Mouse (Mus musculus) megakaryocyte, embryonic 14.5 days (primary cell): ENCODE data around the gene Aar2.

ENCODE experiments used
- FLI1 ChIP-seq: IDR thresholded peaks from 2 replicates; pipeline ENCODE4 v1.6.1; 2012; ENCODE audit warnings: low read length, inconsistent platforms, mixed read lengths
- GATA1 ChIP-seq: IDR thresholded peaks from 3 replicates; pipeline ENCODE4 v1.6.1; 2012; ENCODE audit warnings: mixed read lengths, low read length, inconsistent platforms, borderline replicate concordance

GRCm38 (mm10) chr2:156515565-156516185 lies 31.7 kb upstream of the Aar2 start:
- TF ChIP-seq GATA1: no peak
- TF ChIP-seq FLI1: no peak
